Mouse (Mus musculus) lung, embryonic 14.5 days (tissue): ENCODE results near the gene Lurap1. TPM values are rescaled to one million over a fixed set of nuclear protein-coding genes. Genes with fewer than 3 reads are reported as not detected.

Experiments used
- ATAC-seq: fragments of 200-750 bp; cut with Nextera tagmentation; 2 replicates; pipeline ENCODE4 v1.8.0; 2017; ENCODE audit warnings: mild to moderate bottlenecking, moderate TSS enrichment, moderate library complexity; ENCODE audit not compliant: insufficient read depth
- DNase-seq: peaks from one replicate; pipeline ENCODE4 v3.0.0-alpha.2; 2015
- H3K27ac ChIP-seq: fragments of 300-500 bp; sonication (generic); 2 replicates; pipeline ENCODE4 v1.5.1; 2014; ENCODE audit warnings: low read depth, mild to moderate bottlenecking, moderate library complexity
- H3K27me3 ChIP-seq: fragments of 300-500 bp; sonication (generic); 2 replicates; pipeline ENCODE4 v1.6.1; 2014; ENCODE audit warnings: low read length, control low read depth; ENCODE audit not compliant: insufficient read depth
- H3K36me3 ChIP-seq: fragments of 300-500 bp; sonication (generic); 2 replicates; pipeline ENCODE4 v1.6.1; 2014; ENCODE audit warnings: control low read depth; ENCODE audit not compliant: insufficient read depth
- H3K4me1 ChIP-seq: fragments of 300-500 bp; sonication (generic); 2 replicates; pipeline ENCODE4 v1.6.1; 2014; ENCODE audit warnings: antibody characterized with exemption, control low read depth; ENCODE audit not compliant: insufficient read depth
- H3K4me2 ChIP-seq: fragments of 300-500 bp; sonication (generic); 2 replicates; pipeline ENCODE4 v1.6.1; 2014; ENCODE audit warnings: mild to moderate bottlenecking
- H3K4me3 ChIP-seq: fragments of 300-500 bp; sonication (generic); 2 replicates; pipeline ENCODE4 v1.5.1; 2014; ENCODE audit warnings: low read depth, low read length
- H3K9ac ChIP-seq: fragments of 300-500 bp; sonication (generic); 2 replicates; pipeline ENCODE4 v1.6.1; 2014
- H3K9me3 ChIP-seq: fragments of 300-500 bp; sonication (generic); 2 replicates; pipeline ENCODE4 v1.6.1; 2016; ENCODE audit warnings: low read depth, low read length, control low read depth
- CTCF ChIP-seq: IDR thresholded peaks from 2 replicates; pipeline ENCODE4 v1.5.1; 2016; ENCODE audit warnings: antibody characterized with exemption, low read depth
- WGBS: fragments of 180-500 bp; shearing (Covaris S2); extraction: QIAGEN DNeasy Blood & Tissue Kit; methylation state at CpG from one replicate; pipeline ENCODE4 v1.1.7; 2014; 5-methylcytosine and 5-hydroxymethylcytosine counted together
- polyA plus RNA-seq: library from polyadenylated mRNA; unstranded; fragments of >200 nt; fragmentation: Nextera tagmentation; extraction: Ambion mirVana; gene quantifications from 2 replicates; pipeline ENCODE4 v1.2.1, GENCODE M21; 2014

The Lurap1 gene
- polyA plus RNA-seq, 1 experiment from 2014 or later = 2.5 TPM

DNA sequence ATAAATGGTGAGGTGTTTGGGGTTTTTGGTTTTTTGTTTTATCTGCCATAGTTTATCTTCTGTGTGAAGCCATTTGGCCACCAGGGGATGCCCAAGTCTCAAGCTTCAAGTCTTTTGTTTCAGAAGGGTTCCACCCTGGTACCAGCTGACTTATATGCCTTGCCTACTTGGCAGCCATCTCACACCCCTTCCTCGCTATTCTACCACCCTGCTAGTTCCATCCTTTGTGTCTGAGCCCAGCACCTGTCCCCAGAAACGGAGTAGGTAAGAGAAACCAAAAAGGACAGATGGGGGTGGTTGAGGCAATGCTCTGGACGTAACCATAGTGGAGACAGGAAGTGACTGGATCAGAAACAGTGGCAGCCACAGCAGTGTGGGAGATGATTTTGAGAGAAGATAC, 8.8 kb upstream of the Lurap1 start:
- no peaks in the 10 kb centered on the region for H3K27me3 ChIP-seq
- no peak overlapping the region for H3K27ac ChIP-seq
- peak; percentile 72 for TF ChIP-seq CTCF
- H3K4me2 ChIP-seq = no peak overlapping the region
- H3K9me3 ChIP-seq = no peaks in the 10 kb centered on the region
- WGBS = 64% methylated on average over 3 of the region's 3 CpGs
- no peak overlapping the region for H3K4me3 ChIP-seq
- ATAC-seq (no peak), DNase-seq (peak; percentile 70)
- no peaks in the 10 kb centered on the region for H3K4me1 ChIP-seq
- H3K9ac ChIP-seq = no peak overlapping the region
- H3K36me3 ChIP-seq = peaks cover 52% of the 10 kb centered on the region

DNA sequence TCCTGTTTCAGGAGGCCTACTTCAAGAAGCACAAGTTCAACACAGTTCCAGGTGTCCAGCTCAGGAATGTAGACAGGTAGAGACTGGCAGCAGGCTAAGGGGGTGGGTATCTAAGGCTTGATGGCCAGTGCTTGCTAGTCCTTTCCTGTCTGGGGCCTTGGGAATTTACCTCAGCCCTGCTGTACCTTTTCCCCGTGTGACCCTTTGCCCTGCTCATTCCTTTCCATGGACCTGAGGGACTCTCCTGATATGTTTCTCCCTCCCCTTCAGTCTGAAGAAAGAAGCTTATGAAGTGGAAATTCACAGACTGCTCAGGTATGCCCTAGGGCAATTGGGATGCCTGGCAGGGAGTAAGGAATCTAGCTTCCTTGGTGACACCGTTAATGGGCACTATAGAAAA, 6.7 kb upstream of the Lurap1 start:
- no peak overlapping the region for H3K4me2 ChIP-seq
- 87% methylated on average over 2 of the region's 2 CpGs for WGBS
- no peaks in the 10 kb centered on the region for H3K4me1 ChIP-seq
- no peaks in the 10 kb centered on the region for H3K27me3 ChIP-seq
- no peak overlapping the region for H3K9ac ChIP-seq
- no peak for TF ChIP-seq CTCF
- ATAC-seq (no peak), DNase-seq (no peak)
- no peaks in the 10 kb centered on the region for H3K9me3 ChIP-seq
- H3K4me3 ChIP-seq = no peak overlapping the region
- H3K27ac ChIP-seq = no peak overlapping the region
- peaks cover 72% of the 10 kb centered on the region for H3K36me3 ChIP-seq

DNA sequence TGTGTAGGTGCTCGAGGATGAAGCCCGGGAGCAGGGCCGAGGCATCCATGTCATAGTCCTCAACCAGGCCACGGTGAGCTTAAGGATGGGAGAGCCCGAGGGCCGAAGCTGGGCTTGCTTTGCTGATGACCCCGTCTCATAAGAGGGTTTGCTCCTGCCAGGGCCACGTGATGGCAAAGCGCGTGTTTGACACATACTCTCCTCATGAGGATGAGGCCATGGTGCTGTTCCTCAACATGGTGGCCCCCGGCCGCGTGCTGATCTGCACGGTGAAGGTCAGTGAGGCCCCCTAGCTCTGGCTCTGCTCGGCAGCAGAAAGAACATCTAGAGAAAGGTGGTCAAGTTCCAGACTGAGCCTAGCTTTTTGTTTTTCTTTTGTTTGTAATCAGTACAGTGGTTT, 1.6 kb upstream of the Lurap1 start:
- peaks cover 60% of the 10 kb centered on the region for H3K36me3 ChIP-seq
- H3K4me1 ChIP-seq = no peaks in the 10 kb centered on the region
- H3K27ac ChIP-seq = no peak overlapping the region
- H3K9me3 ChIP-seq = no peaks in the 10 kb centered on the region
- 92% methylated on average over 15 of the region's 15 CpGs for WGBS
- TF ChIP-seq CTCF = no peak
- H3K9ac ChIP-seq = no peak overlapping the region
- no peak overlapping the region for H3K4me3 ChIP-seq
- ATAC-seq = no peak
- DNase-seq = no peak
- H3K27me3 ChIP-seq = no peaks in the 10 kb centered on the region
- H3K4me2 ChIP-seq = no peak overlapping the region

DNA sequence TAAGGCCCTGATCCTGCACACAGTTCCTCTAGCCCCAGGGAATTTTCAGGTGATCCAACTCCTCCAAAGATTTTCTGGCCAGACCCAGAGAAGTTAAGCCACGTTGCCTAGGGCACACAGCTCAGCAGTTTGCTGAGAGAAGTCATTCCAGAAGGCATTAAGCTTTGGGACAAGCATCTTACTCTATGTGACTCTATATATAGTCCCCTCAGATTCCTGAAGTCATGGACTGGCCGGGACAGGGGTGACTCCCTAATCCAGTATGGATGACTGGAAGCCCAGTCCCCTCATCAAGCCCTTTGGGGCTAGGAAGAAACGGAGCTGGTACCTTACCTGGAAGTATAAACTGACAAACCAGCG, 296 bp downstream of the Lurap1 start:
- DNase-seq = no peak

DNA sequence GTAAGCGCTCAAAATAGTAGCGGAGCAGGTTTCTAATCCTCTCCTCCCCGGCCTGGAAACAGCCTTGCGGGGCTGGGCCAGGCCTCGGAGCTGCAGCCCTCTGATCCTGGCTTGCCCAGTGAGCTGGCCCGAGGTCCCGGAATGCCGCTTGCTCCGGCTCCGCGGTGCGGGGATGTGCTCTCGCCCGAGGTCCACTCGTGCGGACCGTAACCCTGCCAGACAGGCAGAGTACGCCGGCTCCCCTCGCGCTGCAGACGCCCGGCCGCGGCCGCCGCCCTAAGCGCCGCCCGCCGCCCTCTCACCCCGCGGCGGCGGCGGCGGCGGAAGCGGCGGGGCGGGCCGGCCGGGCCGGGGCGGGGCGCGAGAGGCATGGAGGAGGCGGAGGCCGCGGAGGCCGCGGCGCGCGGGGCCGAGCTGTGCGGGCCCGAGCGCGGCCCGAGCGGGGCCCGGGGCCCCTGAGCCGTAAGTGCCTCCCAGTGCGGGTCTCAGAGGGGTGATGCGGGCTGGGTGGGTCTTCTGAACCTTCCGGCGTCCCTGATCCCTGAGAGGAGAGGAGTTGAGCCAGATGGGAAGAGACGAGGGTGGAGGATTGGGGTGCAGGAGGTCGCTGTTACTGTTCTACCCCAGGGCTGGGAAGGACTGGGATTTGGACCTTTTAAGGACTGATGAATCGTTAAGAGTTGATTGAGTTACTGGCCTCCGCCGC, 829 bp downstream of the Lurap1 start:
- Histone ChIP-seq H3K4me2 (peak overlapping the region; percentile 88), H3K27me3 (no peaks in the 10 kb centered on the region), H3K4me3 (peak overlapping the region; percentile 80), H3K9me3 (no peaks in the 10 kb centered on the region), H3K4me1 (no peaks in the 10 kb centered on the region), H3K36me3 (peaks cover 36% of the 10 kb centered on the region), H3K9ac (peak overlapping the region; percentile 95), H3K27ac (peak overlapping the region; percentile 88)
- no peak for TF ChIP-seq CTCF
- peak; percentile 94 for ATAC-seq
- WGBS = under 1% methylated on average over 73 of the region's 73 CpGs
- DNase-seq = peak; percentile 84

More for the DNA sequence above, 296 bp downstream of the Lurap1 start:
- Histone ChIP-seq H3K27ac (peak overlapping the region; percentile 88), H3K9ac (peak overlapping the region; percentile 95), H3K4me3 (peak overlapping the region; percentile 80), H3K4me1 (no peaks in the 10 kb centered on the region), H3K9me3 (no peaks in the 10 kb centered on the region), H3K4me2 (peak overlapping the region; percentile 88), H3K36me3 (peaks cover 41% of the 10 kb centered on the region), H3K27me3 (no peaks in the 10 kb centered on the region)
- peak; percentile 37 for ATAC-seq
- WGBS = 9% methylated on average over 4 of the region's 4 CpGs
- no peak for TF ChIP-seq CTCF

DNA sequence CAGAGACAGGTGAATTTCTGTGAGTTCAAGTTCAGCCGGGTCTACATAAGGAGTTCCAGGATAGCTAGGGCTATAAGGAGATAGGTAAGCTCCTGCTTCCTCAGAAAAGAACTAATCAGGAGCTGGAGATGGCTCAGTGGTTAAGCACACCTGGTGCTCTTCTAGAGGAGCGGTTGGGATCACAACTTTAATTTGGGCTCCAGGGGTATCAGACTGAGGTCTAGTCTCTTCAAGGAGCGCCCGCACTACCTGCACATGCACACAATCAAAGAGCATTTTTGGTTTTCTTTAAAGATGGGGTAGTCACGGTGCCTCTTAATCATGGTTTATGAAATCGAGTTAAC, 1.4 kb downstream of the Lurap1 start:
- Histone ChIP-seq H3K4me1 (no peaks in the 10 kb centered on the region), H3K9ac (peak overlapping the region; percentile 95), H3K27me3 (no peaks in the 10 kb centered on the region), H3K36me3 (peaks cover 30% of the 10 kb centered on the region), H3K4me2 (peak overlapping the region; percentile 88), H3K27ac (peak overlapping the region; percentile 88), H3K9me3 (no peaks in the 10 kb centered on the region), H3K4me3 (peak overlapping the region; percentile 80)
- DNase-seq (no peak), ATAC-seq (peak; percentile 7)
- 26% methylated on average over 6 of the region's 6 CpGs for WGBS
- no peak for TF ChIP-seq CTCF

DNA sequence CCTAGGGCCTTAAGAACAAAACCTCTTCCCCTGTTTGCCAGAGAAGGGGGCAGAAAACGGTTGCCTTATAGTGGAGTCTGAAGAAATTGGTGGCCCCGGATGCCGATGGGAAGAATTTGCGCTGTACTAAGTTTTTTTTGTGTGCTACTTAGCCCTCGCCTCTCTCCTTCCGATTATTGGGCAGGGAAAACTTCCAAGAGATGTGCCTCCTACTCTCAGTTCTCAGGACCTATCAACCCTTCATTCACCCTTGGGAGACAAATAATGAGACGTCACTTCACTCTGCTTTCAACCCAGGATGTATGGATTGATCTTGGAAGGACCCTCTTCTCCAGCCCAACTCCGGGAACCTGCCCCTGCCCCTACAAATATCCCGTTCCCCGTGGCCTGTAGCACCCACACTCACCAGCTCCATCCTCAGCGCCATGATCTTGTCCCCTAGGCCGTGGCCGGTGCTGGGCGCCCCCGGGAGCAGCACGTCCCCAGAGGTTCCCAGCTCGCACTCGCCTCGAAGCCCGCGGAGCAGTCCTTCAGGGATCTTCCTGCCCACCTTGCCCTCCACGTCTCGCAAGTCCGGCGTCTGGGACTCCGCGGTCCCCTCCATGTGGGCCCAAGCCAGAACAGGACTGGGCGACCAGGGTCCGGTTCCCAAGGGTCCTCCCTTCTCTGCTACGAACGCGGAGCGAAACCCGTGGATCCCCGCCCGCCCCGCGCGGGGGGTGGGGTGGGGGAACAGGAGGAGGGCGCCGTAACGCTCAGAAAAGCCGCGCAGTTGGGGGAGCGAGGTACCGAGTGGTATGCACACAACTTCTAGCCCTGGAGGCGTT, 7.0 kb downstream of the Lurap1 start:
- no peak for TF ChIP-seq CTCF
- Histone ChIP-seq H3K4me1 (peaks cover 5% of the 10 kb centered on the region; the same call in 1 of the 2 replicates), H3K4me2 (peak overlapping the region; percentile 95), H3K4me3 (peak overlapping the region; percentile 54), H3K27me3 (peaks cover 7% of the 10 kb centered on the region; the same call in 1 of the 2 replicates), H3K9me3 (no peaks in the 10 kb centered on the region), H3K27ac (no peak overlapping the region), H3K36me3 (no peaks in the 10 kb centered on the region), H3K9ac (peak overlapping the region; percentile 57)
- WGBS = under 1% methylated on average over 47 of the region's 47 CpGs
- ATAC-seq = peak; percentile 83
- DNase-seq = peak; percentile 78
